Mouse (Mus musculus): ENCODE data around the gene Pinlyp. TPM values are rescaled to one million over a fixed set of nuclear protein-coding genes. Genes with fewer than 3 reads are reported as not detected.

The Pinlyp gene
- polyA plus RNA-seq, 1 experiment from 2014 or later = not detected

DNA sequence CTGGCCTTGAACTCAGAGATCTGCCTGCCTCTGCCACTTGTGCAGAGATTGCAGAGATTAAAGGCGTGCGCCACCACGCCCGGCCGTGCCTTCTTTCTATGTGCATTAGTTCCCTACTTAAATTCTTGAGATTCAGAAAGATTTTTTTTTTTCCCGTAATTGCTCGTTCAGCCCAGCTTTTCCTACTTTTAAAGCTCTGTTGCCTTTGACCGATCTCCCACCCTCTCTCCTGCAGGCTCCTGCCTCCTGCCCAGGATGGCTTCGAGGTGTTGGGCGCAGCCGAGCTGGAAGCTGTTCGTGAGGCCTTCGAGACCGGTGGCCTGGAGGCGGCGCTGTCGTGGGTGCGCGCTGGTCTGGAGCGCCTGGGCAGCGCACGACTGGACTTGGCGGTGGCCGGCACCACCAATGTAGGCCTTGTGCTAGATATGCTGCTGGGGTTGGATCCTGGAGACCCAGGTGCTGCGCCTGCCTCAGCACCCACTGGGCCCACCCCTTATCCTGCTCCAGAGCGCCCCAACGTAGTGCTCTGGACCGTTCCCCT lies 12.8 kb downstream of the Pinlyp start:
- Histone ChIP-seq H3K36me3 (ENCODE audit: control insufficient read depth, insufficient read depth) (peaks cover 8% of the 10 kb centered on the region; the same call in 1 of the 2 replicates), H3K27ac (ENCODE audit: low read length) (no peak overlapping the region), H3K4me1 (ENCODE audit: control insufficient read depth, low read depth, low read length) (peaks cover 28% of the 10 kb centered on the region), H3K4me3 (ENCODE audit: low read depth, low read length) (no peak overlapping the region), H3K27me3 (ENCODE audit: control insufficient read depth, insufficient read depth, low read depth, low read length) (no peaks in the 10 kb centered on the region), H3K9ac (ENCODE audit: low read depth, low read length) (no peak overlapping the region), H3K4me2 (ENCODE audit: low read depth, low read length) (no peak overlapping the region), H3K9me3 (replicated peaks; ENCODE audit: control insufficient read depth, low read length) (no peaks in the 10 kb centered on the region)
- no peak for ATAC-seq (ENCODE audit: low read depth)
- WGBS (ENCODE audit: insufficient replicate concordance) = 88% methylated on average over 28 of the region's 28 CpGs

- peak overlapping the region; percentile 76 for H3K4me3 ChIP-seq (ENCODE audit: low read depth, low read length)
- 2% methylated on average over 43 of the region's 43 CpGs for WGBS (ENCODE audit: insufficient replicate concordance)
- peak; percentile 46 for ATAC-seq (ENCODE audit: low read depth)
- H3K36me3 ChIP-seq (ENCODE audit: control insufficient read depth, insufficient read depth) = peaks cover 8% of the 10 kb centered on the region; the same call in 1 of the 2 replicates
- H3K27me3 ChIP-seq (ENCODE audit: control insufficient read depth, insufficient read depth, low read depth, low read length) = no peaks in the 10 kb centered on the region
- peak overlapping the region; percentile 79 for H3K9ac ChIP-seq (ENCODE audit: low read depth, low read length)
- peak overlapping the region; percentile 78 for H3K27ac ChIP-seq (ENCODE audit: low read length)
- no peaks in the 10 kb centered on the region for H3K9me3 ChIP-seq (replicated peaks; ENCODE audit: control insufficient read depth, low read length)
- peaks cover 28% of the 10 kb centered on the region for H3K4me1 ChIP-seq (ENCODE audit: control insufficient read depth, low read depth, low read length)
- H3K4me2 ChIP-seq (ENCODE audit: low read depth, low read length) = peak overlapping the region; percentile 89
Observed at GRCm38 (mm10) chr7:24531211-24531971, 14.5 kb downstream of the Pinlyp start.

DNA sequence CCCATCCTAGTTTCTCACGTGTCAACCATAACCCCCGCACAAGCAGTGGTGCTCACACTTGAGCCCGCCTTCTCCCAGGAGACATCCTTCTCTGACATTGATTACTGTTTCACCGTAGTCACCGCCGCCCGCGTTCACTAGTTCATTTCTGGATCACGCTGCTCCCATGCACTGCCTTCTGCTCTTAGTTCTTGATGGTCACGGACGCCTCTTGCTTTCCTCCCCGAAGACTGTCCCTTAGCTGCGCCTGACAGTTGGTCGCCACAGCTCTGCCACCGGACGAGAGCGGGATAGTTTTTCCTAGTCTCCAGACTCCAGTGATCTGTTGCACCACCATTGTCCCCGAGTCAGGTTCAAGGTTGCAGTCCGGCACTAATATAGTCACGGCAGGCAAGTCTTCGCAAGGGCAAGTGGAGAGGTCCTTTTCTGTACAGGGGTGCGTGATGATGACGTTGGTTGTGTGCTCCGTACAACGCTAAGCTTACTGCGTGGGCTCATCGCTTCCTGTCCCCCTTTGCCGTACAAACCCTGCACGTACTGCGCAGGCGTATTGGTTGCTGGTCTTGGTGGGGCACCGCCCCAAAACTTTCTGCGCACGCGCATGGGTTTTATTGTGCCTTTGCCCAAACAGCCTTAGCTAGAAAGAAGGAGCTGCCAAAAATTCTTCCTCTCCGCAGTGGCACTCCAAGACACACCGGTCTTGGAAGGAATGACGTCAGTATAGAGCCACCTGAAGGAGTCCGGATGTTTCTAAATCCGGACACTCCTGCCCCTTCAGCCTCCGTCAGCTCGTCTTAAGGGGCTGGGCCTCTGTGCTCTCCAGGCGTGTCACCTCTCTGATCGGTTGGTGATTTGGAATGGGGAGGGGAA lies 15.6 kb downstream of the Pinlyp start, which contains the start of gene Irgq:
TSS of gene Irgq (plus strand) at position 628 of the 870 bp plus-strand sequence.
- Histone ChIP-seq H3K9ac (ENCODE audit: low read depth, low read length) (peak within 1 kb of the TSS; percentile 79), H3K4me3 (ENCODE audit: low read depth, low read length) (peak within 1 kb of the TSS; percentile 76), H3K4me2 (ENCODE audit: low read depth, low read length) (peak within 1 kb of the TSS; percentile 89), H3K27ac (ENCODE audit: low read length) (peak within 1 kb of the TSS; percentile 85), H3K4me1 (ENCODE audit: control insufficient read depth, low read depth, low read length) (peaks cover 28% of the 10 kb centered on the region), H3K36me3 (ENCODE audit: control insufficient read depth, insufficient read depth) (peaks cover 8% of the 10 kb centered on the region; the same call in 1 of the 2 replicates), H3K9me3 (replicated peaks; ENCODE audit: control insufficient read depth, low read length) (no peaks in the 10 kb centered on the region), H3K27me3 (ENCODE audit: control insufficient read depth, insufficient read depth, low read depth, low read length) (no peaks in the 10 kb centered on the region)
- peak; percentile 93 for ATAC-seq (ENCODE audit: low read depth)
- under 1% methylated on average over 44 of the region's 44 CpGs for WGBS (ENCODE audit: insufficient replicate concordance)

DNA sequence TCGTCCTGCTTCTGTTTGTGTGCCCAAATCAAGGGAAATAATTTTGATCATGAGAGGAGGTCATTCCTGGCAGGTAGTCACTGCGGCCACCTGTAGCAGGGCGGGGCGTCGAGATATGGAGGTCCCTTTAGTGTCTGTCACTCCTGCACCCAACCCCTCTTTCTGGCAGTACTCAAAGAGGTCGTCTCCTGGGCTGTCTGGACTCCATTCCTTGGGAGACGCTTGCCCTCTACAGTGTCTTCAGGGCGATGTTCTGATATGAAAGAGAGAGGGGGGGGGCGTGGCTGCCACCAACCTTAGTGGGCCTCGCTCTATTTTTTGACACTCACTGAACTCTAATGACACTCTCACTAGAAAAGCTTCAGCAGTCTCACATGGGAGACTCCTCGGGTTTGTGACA lies 16.3 kb downstream of the Pinlyp start:
- H3K4me2 ChIP-seq (ENCODE audit: low read depth, low read length) = peak overlapping the region; percentile 89
- H3K4me3 ChIP-seq (ENCODE audit: low read depth, low read length) = peak overlapping the region; percentile 76
- H3K9me3 ChIP-seq (replicated peaks; ENCODE audit: control insufficient read depth, low read length) = no peaks in the 10 kb centered on the region
- H3K27me3 ChIP-seq (ENCODE audit: control insufficient read depth, insufficient read depth, low read depth, low read length) = no peaks in the 10 kb centered on the region
- peak overlapping the region; percentile 79 for H3K9ac ChIP-seq (ENCODE audit: low read depth, low read length)
- peaks cover 28% of the 10 kb centered on the region for H3K4me1 ChIP-seq (ENCODE audit: control insufficient read depth, low read depth, low read length)
- H3K36me3 ChIP-seq (ENCODE audit: control insufficient read depth, insufficient read depth) = peaks cover 8% of the 10 kb centered on the region; the same call in 1 of the 2 replicates
- peak overlapping the region; percentile 85 for H3K27ac ChIP-seq (ENCODE audit: low read length)
- ATAC-seq (ENCODE audit: low read depth) = no peak
- 40% methylated on average over 11 of the region's 11 CpGs for WGBS (ENCODE audit: insufficient replicate concordance)

GRCm38 (mm10) chr7:24528861-24529260 lies 17.1 kb downstream of the Pinlyp start:
- Histone ChIP-seq H3K9ac (ENCODE audit: low read depth, low read length) (no peak overlapping the region), H3K27me3 (ENCODE audit: control insufficient read depth, insufficient read depth, low read depth, low read length) (no peaks in the 10 kb centered on the region), H3K9me3 (replicated peaks; ENCODE audit: control insufficient read depth, low read length) (no peaks in the 10 kb centered on the region), H3K4me3 (ENCODE audit: low read depth, low read length) (no peak overlapping the region), H3K36me3 (ENCODE audit: control insufficient read depth, insufficient read depth) (peaks cover 5% of the 10 kb centered on the region; the same call in 1 of the 2 replicates), H3K4me1 (ENCODE audit: control insufficient read depth, low read depth, low read length) (peaks cover 28% of the 10 kb centered on the region), H3K4me2 (ENCODE audit: low read depth, low read length) (no peak overlapping the region), H3K27ac (ENCODE audit: low read length) (no peak overlapping the region)
- ATAC-seq (ENCODE audit: low read depth) = no peak
- 74% methylated on average over 11 of the region's 11 CpGs for WGBS (ENCODE audit: insufficient replicate concordance)

DNA sequence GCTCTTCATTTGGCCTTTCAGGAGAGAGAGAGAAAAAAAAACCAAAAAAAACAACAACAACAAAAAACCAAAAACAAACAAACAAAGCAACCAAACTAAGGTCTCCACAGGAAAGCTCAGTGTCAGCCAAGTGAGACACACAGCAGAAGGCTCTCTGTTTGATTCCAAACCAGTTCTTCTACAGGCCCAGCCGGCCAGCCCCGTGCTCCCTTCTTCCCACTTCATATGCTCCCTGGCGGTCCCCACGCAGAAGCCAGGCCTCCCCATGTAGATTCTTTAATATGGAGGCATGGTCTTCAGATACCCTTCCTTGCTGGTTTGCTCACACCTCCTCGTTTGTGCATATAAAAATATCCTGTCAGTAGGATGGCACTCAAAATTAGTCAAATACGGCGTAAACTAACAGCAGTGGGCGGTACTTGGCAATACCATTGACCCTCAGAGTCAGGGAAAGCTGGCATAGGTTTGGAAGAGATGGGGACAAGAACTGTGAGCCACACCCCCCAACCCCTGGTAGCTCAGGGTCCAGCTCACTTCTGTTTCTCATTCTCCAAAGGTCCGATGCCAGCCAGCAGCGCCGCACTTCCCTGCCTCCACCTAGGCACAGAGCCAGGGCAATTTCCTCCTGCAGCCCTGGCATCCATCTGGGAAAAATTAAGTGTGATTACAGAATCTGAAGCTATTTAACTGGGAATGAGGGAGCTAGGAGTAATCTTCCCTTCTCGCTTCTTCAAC lies 20.1 kb downstream of the Pinlyp start:
- H3K9ac ChIP-seq (ENCODE audit: low read depth, low read length) = no peak overlapping the region
- H3K4me3 ChIP-seq (ENCODE audit: low read depth, low read length) = no peak overlapping the region
- ATAC-seq (ENCODE audit: low read depth) = no peak
- peaks cover 14% of the 10 kb centered on the region for H3K4me1 ChIP-seq (ENCODE audit: control insufficient read depth, low read depth, low read length)
- 74% methylated on average over 12 of the region's 12 CpGs for WGBS (ENCODE audit: insufficient replicate concordance)
- no peaks in the 10 kb centered on the region for H3K36me3 ChIP-seq (ENCODE audit: control insufficient read depth, insufficient read depth)
- H3K27ac ChIP-seq (ENCODE audit: low read length) = no peak overlapping the region
- H3K9me3 ChIP-seq (replicated peaks; ENCODE audit: control insufficient read depth, low read length) = no peaks in the 10 kb centered on the region
- H3K27me3 ChIP-seq (ENCODE audit: control insufficient read depth, insufficient read depth, low read depth, low read length) = no peaks in the 10 kb centered on the region
- no peak overlapping the region for H3K4me2 ChIP-seq (ENCODE audit: low read depth, low read length)

DNA sequence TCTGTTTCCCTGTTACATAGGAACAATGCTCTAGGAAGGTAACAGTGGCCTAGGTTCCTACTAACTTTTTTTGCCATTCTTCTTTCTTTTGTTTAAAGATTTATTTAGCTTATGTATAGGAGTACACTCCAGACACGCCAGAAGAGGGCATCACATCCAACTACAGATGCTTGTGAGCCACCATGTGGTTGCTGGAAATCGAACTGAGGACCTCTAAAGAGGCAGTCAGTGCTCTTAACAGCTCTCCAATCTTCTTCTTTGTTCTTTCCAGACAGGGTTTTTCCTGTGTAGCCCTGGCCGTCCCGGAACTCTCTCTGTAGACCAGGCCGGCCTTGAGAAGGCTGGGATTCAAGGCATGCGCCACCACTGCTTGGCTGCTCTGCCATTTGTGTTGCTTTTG lies 20.9 kb downstream of the Pinlyp start:
- no peak overlapping the region for H3K4me3 ChIP-seq (ENCODE audit: low read depth, low read length)
- WGBS (ENCODE audit: insufficient replicate concordance) = 63% methylated on average over 6 of the region's 6 CpGs
- peaks cover 12% of the 10 kb centered on the region for H3K4me1 ChIP-seq (ENCODE audit: control insufficient read depth, low read depth, low read length)
- H3K27me3 ChIP-seq (ENCODE audit: control insufficient read depth, insufficient read depth, low read depth, low read length) = no peaks in the 10 kb centered on the region
- H3K9ac ChIP-seq (ENCODE audit: low read depth, low read length) = no peak overlapping the region
- ATAC-seq (ENCODE audit: low read depth) = no peak
- H3K36me3 ChIP-seq (ENCODE audit: control insufficient read depth, insufficient read depth) = no peaks in the 10 kb centered on the region
- H3K9me3 ChIP-seq (replicated peaks; ENCODE audit: control insufficient read depth, low read length) = no peaks in the 10 kb centered on the region
- H3K27ac ChIP-seq (ENCODE audit: low read length) = no peak overlapping the region
- no peak overlapping the region for H3K4me2 ChIP-seq (ENCODE audit: low read depth, low read length)

GRCm38 (mm10) chr7:24523723-24524122 lies 22.2 kb downstream of the Pinlyp start:
- H3K36me3 ChIP-seq (ENCODE audit: control insufficient read depth, insufficient read depth) = no peaks in the 10 kb centered on the region
- no peak for ATAC-seq (ENCODE audit: low read depth)
- H3K27ac ChIP-seq (ENCODE audit: low read length) = no peak overlapping the region
- H3K4me3 ChIP-seq (ENCODE audit: low read depth, low read length) = no peak overlapping the region
- 49% methylated on average over 6 of the region's 6 CpGs for WGBS (ENCODE audit: insufficient replicate concordance)
- no peaks in the 10 kb centered on the region for H3K27me3 ChIP-seq (ENCODE audit: control insufficient read depth, insufficient read depth, low read depth, low read length)
- H3K9me3 ChIP-seq (replicated peaks; ENCODE audit: control insufficient read depth, low read length) = no peaks in the 10 kb centered on the region
- H3K9ac ChIP-seq (ENCODE audit: low read depth, low read length) = no peak overlapping the region
- H3K4me2 ChIP-seq (ENCODE audit: low read depth, low read length) = no peak overlapping the region
- peaks cover under 1% of the 10 kb centered on the region; the same call in 1 of the 2 replicates for H3K4me1 ChIP-seq (ENCODE audit: control insufficient read depth, low read depth, low read length)
